Mouse (Mus musculus): ENCODE results near the gene 2410002F23Rik.

DNA sequence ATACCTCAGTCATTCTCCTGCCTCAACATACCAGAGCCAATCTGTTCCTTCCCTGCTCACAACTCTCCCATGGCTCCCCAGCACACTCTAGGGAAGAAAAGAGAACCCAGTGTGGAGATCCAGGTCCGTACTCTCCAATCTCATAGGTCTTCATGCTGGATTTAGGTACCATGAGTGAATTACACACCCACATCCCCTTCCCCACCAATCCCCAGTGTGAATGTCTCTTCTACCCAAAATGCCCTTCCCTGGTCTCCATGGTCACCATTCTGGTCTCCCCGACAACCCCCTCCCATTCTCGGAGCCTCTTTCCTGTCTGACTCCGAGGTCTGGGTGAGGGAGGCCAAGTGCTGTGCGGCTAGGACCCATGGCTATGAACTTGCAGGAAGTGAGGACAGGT, 14.6 kb downstream of the 2410002F23Rik start, which contains the start of gene Gm15517:
- TF ChIP-seq CTCF (IDR thresholded peaks at IDR 0.05; ENCODE audit: control insufficient read depth, insufficient read depth, insufficient read length) (no peak), MYOD1 (IDR thresholded peaks at IDR 0.05; ENCODE audit: control insufficient read depth, insufficient read length, low read depth) (no peak), USF1 (IDR thresholded peaks at IDR 0.05; ENCODE audit: low read depth) (no peak), CEBPB (IDR thresholded peaks at IDR 0.05; ENCODE audit: low read depth) (no peak), MYOG (IDR thresholded peaks at IDR 0.05; ENCODE audit: control insufficient read depth, extremely low read depth, insufficient read length) (no peak), FOSL1 (IDR thresholded peaks at IDR 0.05; ENCODE audit: insufficient read depth, low read length, poor library complexity, severe bottlenecking) (no peak)
